Mouse (Mus musculus): Measurements from ENCODE around the gene Map4. TPM values are rescaled to one million over a fixed set of nuclear protein-coding genes. Genes with fewer than 3 reads are reported as not detected.

Map4 gene
- polyA plus RNA-seq, 2 experiments = 7.7 to 13.5 TPM

- DNase-seq (ENCODE audit: low read depth in 3 of 3, low spot score in 3 of 3) (no peak), ATAC-seq (ENCODE audit: insufficient read depth) (no peak)
- Histone ChIP-seq H3K27ac (no peak overlapping the region), H3K9ac (replicated peaks) (no peak overlapping the region), H3K4me1 (replicated peaks; ENCODE audit: control insufficient read depth in 2 of 2, insufficient read depth in 2 of 2, low read length in 1 of 2) (no peaks in the 10 kb centered on the region), H3K36me3 (replicated peaks; ENCODE audit: control insufficient read depth, insufficient read depth, low read depth) (no peaks in the 10 kb centered on the region), H3K4me2 (ENCODE audit: low read depth) (no peak overlapping the region), H3K27me3 (ENCODE audit: control insufficient read depth, insufficient read depth, low read length) (no peaks in the 10 kb centered on the region), H3K4me3 (ENCODE audit: insufficient read depth in 1 of 2, low read depth in 2 of 2, low read length in 2 of 2) (no peak overlapping the region), H3K9me3 (ENCODE audit: control insufficient read depth, low read length) (no peaks in the 10 kb centered on the region)
- 68% methylated on average over 7 of the region's 7 CpGs for WGBS (ENCODE audit: insufficient replicate concordance)
- TF ChIP-seq EP300 (IDR thresholded peaks at IDR 0.05; ENCODE audit: low read depth) (no peak), CTCF (IDR thresholded peaks at IDR 0.05; ENCODE audit: low read depth) (no peak)
Observed at GRCm38 (mm10) chr9:109911779-109912178, 19.5 kb upstream of the Map4 start.

- Histone ChIP-seq H3K4me1 (replicated peaks; ENCODE audit: control insufficient read depth in 2 of 2, insufficient read depth in 2 of 2, low read length in 1 of 2) (no peaks in the 10 kb centered on the region), H3K4me3 (ENCODE audit: insufficient read depth in 1 of 2, low read depth in 2 of 2, low read length in 2 of 2) (no peak overlapping the region), H3K9ac (replicated peaks) (no peak overlapping the region), H3K4me2 (ENCODE audit: low read depth) (no peak overlapping the region), H3K27me3 (ENCODE audit: control insufficient read depth, insufficient read depth, low read length) (no peaks in the 10 kb centered on the region), H3K27ac (no peak overlapping the region), H3K9me3 (ENCODE audit: control insufficient read depth, low read length) (no peaks in the 10 kb centered on the region), H3K36me3 (replicated peaks; ENCODE audit: control insufficient read depth, insufficient read depth, low read depth) (no peaks in the 10 kb centered on the region)
- 25% methylated on average over 4 of the region's 4 CpGs for WGBS (ENCODE audit: insufficient replicate concordance)
- DNase-seq (ENCODE audit: low read depth in 3 of 3, low spot score in 3 of 3) (no peak), ATAC-seq (ENCODE audit: insufficient read depth) (no peak)
- TF ChIP-seq EP300 (IDR thresholded peaks at IDR 0.05; ENCODE audit: low read depth) = no peak
- no peak for TF ChIP-seq CTCF (IDR thresholded peaks at IDR 0.05; ENCODE audit: low read depth)
Observed at GRCm38 (mm10) chr9:109914269-109914926, 16.9 kb upstream of the Map4 start.

GRCm38 (mm10) chr9:109917931-109918330, 13.3 kb upstream of the Map4 start:
- H3K4me2 ChIP-seq (ENCODE audit: low read depth) = no peak overlapping the region
- DNase-seq (ENCODE audit: low read depth in 3 of 3, low spot score in 3 of 3) (no peak), ATAC-seq (ENCODE audit: insufficient read depth) (no peak)
- H3K27me3 ChIP-seq (ENCODE audit: control insufficient read depth, insufficient read depth, low read length) = no peaks in the 10 kb centered on the region
- no peak overlapping the region for H3K9ac ChIP-seq (replicated peaks)
- H3K36me3 ChIP-seq (replicated peaks; ENCODE audit: control insufficient read depth, insufficient read depth, low read depth) = no peaks in the 10 kb centered on the region
- 61% methylated on average over 2 of the region's 2 CpGs for WGBS (ENCODE audit: insufficient replicate concordance)
- H3K4me1 ChIP-seq (replicated peaks; ENCODE audit: control insufficient read depth in 2 of 2, insufficient read depth in 2 of 2, low read length in 1 of 2) = no peaks in the 10 kb centered on the region
- no peak overlapping the region for H3K27ac ChIP-seq
- H3K4me3 ChIP-seq (ENCODE audit: insufficient read depth in 1 of 2, low read depth in 2 of 2, low read length in 2 of 2) = no peak overlapping the region
- TF ChIP-seq EP300 (IDR thresholded peaks at IDR 0.05; ENCODE audit: low read depth) = no peak
- TF ChIP-seq CTCF (IDR thresholded peaks at IDR 0.05; ENCODE audit: low read depth) = no peak
- H3K9me3 ChIP-seq (ENCODE audit: control insufficient read depth, low read length) = no peaks in the 10 kb centered on the region

GRCm38 (mm10) chr9:109929131-109929530, 2.1 kb upstream of the Map4 start:
- Histone ChIP-seq H3K27ac (no peak overlapping the region), H3K9me3 (ENCODE audit: control insufficient read depth, low read length) (no peaks in the 10 kb centered on the region), H3K27me3 (ENCODE audit: control insufficient read depth, insufficient read depth, low read length) (peaks cover 12% of the 10 kb centered on the region), H3K4me3 (ENCODE audit: insufficient read depth in 1 of 2, low read depth in 2 of 2, low read length in 2 of 2) (no peak overlapping the region), H3K4me2 (ENCODE audit: low read depth) (no peak overlapping the region), H3K4me1 (replicated peaks; ENCODE audit: control insufficient read depth in 2 of 2, insufficient read depth in 2 of 2, low read length in 1 of 2) (peaks cover 0 to 2% of the 10 kb centered on the region in 2 experiments; a peak in 2 of 4 replicates), H3K36me3 (replicated peaks; ENCODE audit: control insufficient read depth, insufficient read depth, low read depth) (no peaks in the 10 kb centered on the region), H3K9ac (replicated peaks) (no peak overlapping the region)
- no peak for TF ChIP-seq CTCF (IDR thresholded peaks at IDR 0.05; ENCODE audit: low read depth)
- no peak for TF ChIP-seq EP300 (IDR thresholded peaks at IDR 0.05; ENCODE audit: low read depth)
- no peak for ATAC-seq (ENCODE audit: insufficient read depth)
- WGBS (ENCODE audit: insufficient replicate concordance) = 70% methylated on average over 3 of the region's 3 CpGs
- DNase-seq (ENCODE audit: low read depth in 3 of 3, low spot score in 3 of 3) = no peak

GRCm38 (mm10) chr9:109930063-109930462, 1.2 kb upstream of the Map4 start:
- Histone ChIP-seq H3K27me3 (ENCODE audit: control insufficient read depth, insufficient read depth, low read length) (peaks cover 12% of the 10 kb centered on the region), H3K4me3 (ENCODE audit: insufficient read depth in 1 of 2, low read depth in 2 of 2, low read length in 2 of 2) (no peak overlapping the region), H3K4me2 (ENCODE audit: low read depth) (no peak overlapping the region), H3K36me3 (replicated peaks; ENCODE audit: control insufficient read depth, insufficient read depth, low read depth) (no peaks in the 10 kb centered on the region), H3K4me1 (replicated peaks; ENCODE audit: control insufficient read depth in 2 of 2, insufficient read depth in 2 of 2, low read length in 1 of 2) (peaks cover 0 to 2% of the 10 kb centered on the region in 2 experiments; a peak in 2 of 4 replicates), H3K27ac (no peak overlapping the region), H3K9me3 (ENCODE audit: control insufficient read depth, low read length) (no peaks in the 10 kb centered on the region), H3K9ac (replicated peaks) (no peak overlapping the region)
- DNase-seq (ENCODE audit: low read depth in 3 of 3, low spot score in 3 of 3) = no peak
- TF ChIP-seq CTCF (IDR thresholded peaks at IDR 0.05; ENCODE audit: low read depth) (no peak), EP300 (IDR thresholded peaks at IDR 0.05; ENCODE audit: low read depth) (no peak)
- 69% methylated on average over 5 of the region's 5 CpGs for WGBS (ENCODE audit: insufficient replicate concordance)
- ATAC-seq (ENCODE audit: insufficient read depth) = no peak

Measured in liver, embryonic 14.5 days (tissue).